Mouse (Mus musculus) cerebral cortex, adult 2 months (tissue): ENCODE measurements around the gene Slc35c2.

ENCODE experiments used
- WGBS: fragments of 180-500 bp; shearing (Covaris S2); methylation state at CpG from one replicate; pipeline ENCODE4 v1.1.7; 2018; 5-methylcytosine and 5-hydroxymethylcytosine counted together

The Slc35c2 gene

DNA sequence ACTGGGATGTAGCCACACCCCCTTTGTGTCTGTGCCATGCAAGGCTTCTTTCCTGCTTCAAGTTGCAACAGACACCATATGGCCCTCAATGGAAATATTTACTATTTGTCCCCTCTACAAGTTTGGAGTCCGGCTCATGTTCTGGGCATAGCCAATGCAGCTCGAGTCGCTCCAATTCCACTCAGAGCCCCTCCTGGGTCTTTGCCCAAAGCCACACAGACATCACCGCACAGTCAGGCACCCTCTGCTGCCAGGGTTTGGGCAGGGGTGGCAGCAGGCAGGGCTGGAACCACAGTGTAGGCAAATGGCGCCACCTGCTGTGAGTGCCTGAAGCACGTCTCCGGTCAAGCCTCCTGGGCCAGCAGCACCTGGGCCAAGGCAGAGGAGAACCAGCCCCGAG, 11.8 kb downstream of the Slc35c2 start:
- 11% methylated on average over 8 of the region's 8 CpGs for WGBS

DNA sequence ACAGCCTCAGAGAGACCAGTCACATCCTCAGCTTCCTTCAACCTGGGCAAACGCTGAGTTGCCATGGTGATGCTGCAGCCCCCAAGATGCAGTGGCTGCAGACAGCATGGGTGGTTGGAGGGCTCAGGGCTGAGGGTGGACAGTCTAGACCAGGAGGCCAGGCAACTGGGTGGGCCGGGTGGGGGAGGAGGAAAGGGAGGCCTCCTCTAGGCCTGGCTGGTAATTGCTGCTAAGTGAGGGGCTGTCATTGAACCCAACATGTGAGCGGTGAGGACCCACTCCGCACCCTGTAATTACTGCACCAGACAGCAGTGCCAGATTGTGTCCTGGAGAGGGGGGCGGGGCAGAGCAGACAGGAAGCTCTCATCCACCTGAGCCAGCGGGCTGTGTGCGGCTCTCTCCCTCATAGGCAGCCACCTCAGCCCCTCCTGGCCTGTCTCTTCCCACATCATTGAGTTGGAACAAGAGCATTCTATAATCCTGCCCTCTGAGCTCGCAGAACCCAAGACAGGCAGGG, 12.5 kb downstream of the Slc35c2 start:
- 57% methylated on average over 8 of the region's 8 CpGs for WGBS

DNA sequence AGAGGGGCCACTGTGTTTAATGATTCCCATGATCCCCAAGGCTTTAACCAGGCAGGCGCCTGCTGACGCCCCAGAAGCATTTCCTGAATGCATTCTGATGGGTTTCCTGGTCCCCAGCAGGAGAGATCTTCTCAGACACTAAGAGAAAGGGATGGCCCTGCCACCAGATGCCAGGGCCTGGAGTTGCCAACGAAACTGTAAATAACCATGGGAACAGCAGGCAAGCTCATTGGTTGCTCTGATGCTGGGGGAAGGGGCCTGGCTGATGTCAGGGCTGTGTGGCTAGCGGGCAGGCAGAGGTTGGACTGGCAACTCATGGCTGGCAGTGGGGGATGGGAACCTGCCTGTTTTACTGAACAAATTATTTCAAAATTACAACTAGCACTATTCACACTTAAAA, 14.1 kb downstream of the Slc35c2 start:
- 68% methylated on average over 4 of the region's 4 CpGs for WGBS

- 58% methylated on average over 8 of the region's 8 CpGs for WGBS
Measured at GRCm38 (mm10) chr2:165271326-165271725, 16.3 kb downstream of the Slc35c2 start.

- WGBS = 76% methylated on average over 7 of the region's 7 CpGs
Measured at GRCm38 (mm10) chr2:165270858-165271257, 16.8 kb downstream of the Slc35c2 start.

GRCm38 (mm10) chr2:165266739-165267138, 20.9 kb downstream of the Slc35c2 start:
- WGBS = 22% methylated on average over 12 of the region's 12 CpGs

DNA sequence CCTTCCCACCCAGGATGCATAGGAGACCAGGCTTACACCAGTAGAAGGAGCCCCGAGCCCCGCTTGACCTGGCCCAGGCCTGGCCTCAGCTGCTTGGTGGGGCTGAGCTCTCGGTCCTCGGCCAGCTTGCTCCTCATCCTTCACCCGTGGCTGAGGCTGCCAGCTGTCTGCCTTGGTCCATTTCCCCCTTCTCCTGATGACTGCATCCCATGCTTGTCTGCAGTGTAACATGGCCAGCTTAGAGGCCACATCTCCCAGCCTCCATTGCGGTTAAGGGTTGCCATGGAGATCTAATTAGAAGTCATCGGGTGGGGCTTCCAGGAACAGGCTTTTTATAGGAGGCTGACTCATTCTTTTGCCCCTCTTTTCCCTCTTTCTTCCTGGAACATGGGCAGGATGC, 23.8 kb downstream of the Slc35c2 start:
- 53% methylated on average over 7 of the region's 7 CpGs for WGBS

DNA sequence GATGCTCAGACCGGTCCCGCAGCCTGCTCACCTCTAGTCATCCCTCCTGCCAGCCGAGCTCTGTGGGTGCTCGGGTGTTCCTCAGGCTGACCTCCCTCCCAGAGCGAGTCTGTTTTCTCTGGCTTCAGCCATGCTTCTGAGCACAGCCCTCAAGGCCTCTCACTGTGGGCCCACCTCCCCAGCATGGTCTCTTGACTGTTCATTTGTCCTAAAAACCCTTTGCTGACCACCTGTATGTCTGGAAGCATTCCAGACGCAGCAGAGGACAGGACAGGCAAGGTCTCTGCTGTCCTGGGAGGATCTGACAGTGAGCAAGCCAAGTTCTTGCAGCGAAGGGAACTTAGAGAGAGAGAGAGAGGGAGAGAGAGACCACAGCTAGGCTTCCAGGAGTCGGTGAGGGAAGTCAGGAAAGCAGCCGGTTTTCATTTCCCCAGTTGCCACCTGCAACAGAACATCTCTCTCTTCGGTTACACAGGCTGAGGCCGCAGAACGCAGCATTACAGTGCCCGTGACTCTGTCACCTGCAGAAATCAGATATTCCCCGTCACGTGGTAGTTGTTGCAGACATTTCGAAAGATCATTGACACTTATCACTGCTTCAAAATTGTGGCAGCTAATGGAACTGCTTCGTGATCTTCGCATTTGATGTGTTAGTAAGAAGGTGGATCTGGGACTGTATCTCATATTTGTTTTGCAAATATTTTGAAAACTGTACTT, 25.2 kb downstream of the Slc35c2 start:
- WGBS = 78% methylated on average over 18 of the region's 18 CpGs

- 82% methylated on average over 8 of the region's 8 CpGs for WGBS
Measured at GRCm38 (mm10) chr2:165259859-165260258, 27.8 kb downstream of the Slc35c2 start.

- WGBS = 72% methylated on average over 6 of the region's 6 CpGs
Measured at GRCm38 (mm10) chr2:165258321-165258720, 29.3 kb downstream of the Slc35c2 start.

DNA sequence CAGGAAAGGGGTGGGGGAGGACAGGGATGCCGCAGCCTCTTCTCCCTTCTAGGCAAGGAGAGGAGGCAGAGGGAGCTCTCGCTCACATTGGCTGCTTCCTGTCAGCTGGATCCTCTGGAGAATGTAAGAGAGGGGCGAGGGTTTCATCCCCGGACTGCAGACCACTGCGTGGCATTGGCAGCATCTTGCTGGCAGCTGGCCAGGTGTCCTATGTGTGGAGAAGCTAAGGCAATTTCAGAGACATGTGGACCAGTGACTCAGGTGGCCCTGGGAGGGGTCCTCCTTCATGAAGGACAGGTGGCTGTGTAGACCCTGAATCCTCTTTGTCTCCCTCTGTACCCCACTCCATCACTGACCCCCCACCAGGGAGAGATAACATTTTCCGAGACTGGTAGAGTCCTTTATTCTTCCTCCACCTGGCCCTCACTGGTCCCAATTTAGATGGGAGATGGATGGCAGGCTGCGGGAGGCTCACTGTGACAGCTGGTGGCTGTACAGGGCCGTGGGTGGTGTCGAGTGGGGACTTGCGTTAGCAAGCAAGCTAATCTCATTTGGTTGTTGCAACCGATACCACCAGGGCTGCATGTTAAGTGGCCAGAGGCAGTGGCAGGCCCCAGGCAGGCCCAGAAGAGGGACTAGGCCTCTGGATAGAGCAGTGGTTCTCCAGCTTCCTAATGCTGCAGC, 30.4 kb downstream of the Slc35c2 start:
- WGBS = 37% methylated on average over 11 of the region's 11 CpGs

DNA sequence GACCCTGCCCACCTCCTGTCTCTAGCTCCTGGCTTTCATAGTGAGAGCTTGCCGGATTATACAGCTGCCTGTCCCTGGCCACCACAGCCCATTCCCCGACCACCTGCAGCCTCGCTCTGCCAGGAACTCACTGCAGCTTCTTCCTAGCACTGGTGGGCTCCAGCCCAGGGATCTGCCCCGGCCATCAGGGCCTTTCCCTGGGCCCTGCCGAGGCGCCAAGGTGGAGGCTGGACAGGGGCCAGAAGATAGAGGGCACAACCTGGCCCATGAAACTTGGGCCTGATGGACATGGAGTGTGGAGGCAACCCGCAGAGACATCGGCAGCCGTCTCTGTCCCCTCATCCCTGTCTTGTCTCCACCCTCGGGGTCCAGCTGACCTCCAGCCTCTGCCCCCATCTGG, 31.5 kb downstream of the Slc35c2 start:
- 80% methylated on average over 10 of the region's 10 CpGs for WGBS

DNA sequence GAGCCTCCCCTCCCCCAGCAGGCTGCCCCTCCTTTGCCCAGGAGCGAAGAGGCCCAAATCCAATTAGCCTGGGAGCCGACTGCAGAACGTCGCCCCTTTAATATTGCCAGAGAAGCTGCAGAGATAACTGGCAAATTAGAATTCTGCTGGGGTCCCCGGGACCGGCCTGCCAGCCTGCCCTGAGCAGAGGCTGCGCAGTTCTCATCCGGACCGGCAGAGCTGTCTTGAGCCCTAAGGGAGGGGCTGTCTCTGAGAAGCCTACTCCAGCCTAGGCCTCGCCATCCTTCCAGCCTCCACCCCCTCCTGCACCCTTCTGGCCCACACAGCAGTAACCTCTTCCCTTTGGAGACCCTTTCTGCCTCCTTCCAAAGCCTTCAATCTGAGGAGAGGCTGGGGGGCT, 33.8 kb downstream of the Slc35c2 start:
- 68% methylated on average over 10 of the region's 10 CpGs for WGBS

DNA sequence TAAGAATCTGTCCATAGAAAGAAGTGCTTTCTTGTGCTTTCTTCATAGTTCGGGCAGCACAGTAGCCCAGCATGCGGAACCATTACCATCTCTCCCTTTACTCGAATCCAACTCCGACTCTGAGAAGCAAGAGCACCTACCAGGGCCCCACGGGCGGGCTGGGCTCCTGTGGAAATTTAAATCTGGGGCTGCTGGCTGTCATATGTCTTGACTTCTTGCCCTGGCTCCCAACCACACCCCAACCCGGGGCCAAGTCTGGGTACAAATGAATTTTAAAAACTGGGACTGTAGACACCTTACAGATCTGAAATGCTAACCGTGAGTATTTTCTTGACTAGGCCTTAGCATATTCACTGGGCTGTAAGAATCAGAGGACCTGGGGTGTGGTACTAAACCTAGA, 34.4 kb downstream of the Slc35c2 start:
- 86% methylated on average over 8 of the region's 8 CpGs for WGBS

DNA sequence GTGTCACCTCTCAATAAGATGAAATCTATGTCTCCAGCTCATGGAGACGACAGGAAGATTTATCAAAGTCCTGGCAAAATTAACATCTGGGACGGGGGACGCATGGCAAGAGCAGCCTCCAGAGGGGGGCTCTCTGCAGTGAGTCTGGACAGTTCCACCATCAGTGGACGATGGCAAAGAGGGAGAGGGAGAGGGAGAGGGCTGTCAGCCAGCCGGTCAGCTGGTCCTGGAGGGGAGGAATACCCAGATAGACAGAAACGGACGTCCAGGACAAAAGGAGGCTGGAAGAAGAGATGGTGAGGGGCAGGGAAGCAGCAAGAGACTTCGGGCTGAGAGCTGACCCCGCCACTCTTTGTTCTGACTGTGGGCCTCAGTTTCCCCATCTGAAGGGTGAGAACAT, 34.9 kb downstream of the Slc35c2 start:
- WGBS = 68% methylated on average over 9 of the region's 9 CpGs

GRCm38 (mm10) chr2:165252381-165252780, 35.3 kb downstream of the Slc35c2 start:
- WGBS = 78% methylated on average over 8 of the region's 8 CpGs

- WGBS = 36% methylated on average over 1 of the region's 1 CpGs
Measured at GRCm38 (mm10) chr2:165250903-165251302, 36.8 kb downstream of the Slc35c2 start.

DNA sequence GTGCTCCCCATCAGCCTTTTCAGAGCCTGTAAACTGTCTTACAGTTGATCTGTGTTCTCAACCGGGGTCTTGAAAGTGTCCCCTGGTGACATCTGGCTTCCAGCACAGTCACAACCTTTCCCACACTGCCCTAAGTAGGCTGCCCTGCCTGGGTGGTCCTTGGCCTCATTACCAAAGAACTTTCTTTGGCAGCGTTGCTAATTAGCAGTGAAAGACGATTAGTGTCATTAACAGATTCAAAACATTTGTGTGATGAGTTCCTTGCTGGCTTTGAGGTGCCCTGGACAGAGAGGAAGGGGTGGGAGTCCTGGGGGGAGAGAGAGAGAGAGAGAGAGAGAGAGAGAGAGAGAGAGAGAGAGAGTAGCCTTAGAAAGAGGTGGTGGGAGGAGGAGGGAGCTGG, 38.7 kb downstream of the Slc35c2 start:
- 41% methylated on average over 3 of the region's 3 CpGs for WGBS

GRCm38 (mm10) chr2:165246349-165246748, 41.3 kb downstream of the Slc35c2 start:
- WGBS = 61% methylated on average over 11 of the region's 11 CpGs

- WGBS = 40% methylated on average over 11 of the region's 11 CpGs
Measured at GRCm38 (mm10) chr2:165243122-165243720, 44.4 kb downstream of the Slc35c2 start.

DNA sequence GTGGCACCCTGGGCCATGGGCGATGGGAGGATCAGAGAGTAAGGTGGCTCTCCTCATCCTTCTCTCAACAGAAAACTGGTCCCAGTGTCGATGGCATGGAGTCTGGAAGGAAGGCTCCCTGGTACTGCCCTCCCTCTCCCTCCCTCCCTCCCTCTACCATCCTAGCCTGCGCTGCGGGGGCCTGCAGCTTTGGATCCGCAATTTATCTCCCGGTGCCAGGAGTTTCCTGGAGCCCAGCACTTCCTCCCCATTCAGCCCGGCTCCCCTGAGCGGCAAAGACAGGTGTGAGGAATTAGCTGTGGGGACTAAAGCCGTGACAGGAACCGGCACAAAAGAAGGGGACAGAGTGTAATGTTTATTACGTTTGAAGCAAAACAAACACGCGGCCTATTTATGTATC, 45.1 kb downstream of the Slc35c2 start:
- WGBS = 20% methylated on average over 13 of the region's 13 CpGs

GRCm38 (mm10) chr2:165241786-165242185, 45.9 kb downstream of the Slc35c2 start:
- 73% methylated on average over 7 of the region's 7 CpGs for WGBS

- 23% methylated on average over 8 of the region's 8 CpGs for WGBS
Measured at GRCm38 (mm10) chr2:165240371-165240770, 47.3 kb downstream of the Slc35c2 start.
